Mouse (Mus musculus) kidney, embryonic 14.5 days (tissue): ENCODE measurements around the gene Olfr346. TPM values are rescaled to one million over a fixed set of nuclear protein-coding genes. Genes with fewer than 3 reads are reported as not detected.

ENCODE experiments used
- ATAC-seq: fragments of 200-750 bp; cut with Nextera tagmentation; 2 replicates; pipeline ENCODE4 v1.8.0; 2017; ENCODE audit warnings: moderate number of reproducible peaks, mild to moderate bottlenecking, moderate TSS enrichment, moderate library complexity; ENCODE audit not compliant: low FRiP score, low TSS enrichment
- H3K27ac ChIP-seq: fragments of 300-500 bp; sonication (generic); 2 replicates; pipeline ENCODE4 v1.5.1; 2014; ENCODE audit warnings: low read depth, mild to moderate bottlenecking, low read length, moderate library complexity, mixed read lengths
- H3K27me3 ChIP-seq: fragments of 300-500 bp; sonication (generic); 2 replicates; pipeline ENCODE4 v1.6.1; 2014; ENCODE audit warnings: mild to moderate bottlenecking, low read length; ENCODE audit not compliant: control insufficient read depth, insufficient read depth
- H3K36me3 ChIP-seq: fragments of 300-500 bp; sonication (generic); 2 replicates; pipeline ENCODE4 v1.6.1; 2014; ENCODE audit warnings: low read length, mixed read lengths; ENCODE audit not compliant: control insufficient read depth, insufficient read depth
- H3K4me1 ChIP-seq: fragments of 300-500 bp; sonication (generic); 2 replicates; pipeline ENCODE4 v1.6.1; 2014; ENCODE audit warnings: low read length, mixed read lengths; ENCODE audit not compliant: control insufficient read depth, insufficient read depth
- H3K4me2 ChIP-seq: fragments of 300-500 bp; sonication (generic); replicated peaks from 2 replicates; pipeline ENCODE4 v1.6.1; 2014; ENCODE audit warnings: low read depth, mild to moderate bottlenecking, low read length
- H3K4me3 ChIP-seq: fragments of 300-500 bp; sonication (generic); 2 replicates; pipeline ENCODE4 v1.5.1; 2014; ENCODE audit warnings: mild to moderate bottlenecking, low read length
- H3K9ac ChIP-seq: fragments of 300-500 bp; sonication (generic); 2 replicates; pipeline ENCODE4 v1.6.1; 2014; ENCODE audit warnings: low read depth, mild to moderate bottlenecking, low read length, moderate library complexity
- H3K9me3 ChIP-seq: fragments of 300-500 bp; sonication (generic); 2 replicates; pipeline ENCODE4 v1.6.1; 2016; ENCODE audit warnings: low read length; ENCODE audit not compliant: control insufficient read depth
- WGBS: fragments of 180-500 bp; shearing (Covaris S2); extraction: QIAGEN DNeasy Blood & Tissue Kit; methylation state at CpG from one replicate; pipeline ENCODE4 v1.1.7; 2014; 5-methylcytosine and 5-hydroxymethylcytosine counted together
- polyA plus RNA-seq: library from polyadenylated mRNA; unstranded; fragments of >200 nt; fragmentation: Nextera tagmentation; extraction: Ambion mirVana; gene quantifications from 2 replicates; pipeline ENCODE4 v1.2.1, GENCODE M21; 2014

The Olfr346 gene
- polyA plus RNA-seq = not detected in 2 replicates

DNA sequence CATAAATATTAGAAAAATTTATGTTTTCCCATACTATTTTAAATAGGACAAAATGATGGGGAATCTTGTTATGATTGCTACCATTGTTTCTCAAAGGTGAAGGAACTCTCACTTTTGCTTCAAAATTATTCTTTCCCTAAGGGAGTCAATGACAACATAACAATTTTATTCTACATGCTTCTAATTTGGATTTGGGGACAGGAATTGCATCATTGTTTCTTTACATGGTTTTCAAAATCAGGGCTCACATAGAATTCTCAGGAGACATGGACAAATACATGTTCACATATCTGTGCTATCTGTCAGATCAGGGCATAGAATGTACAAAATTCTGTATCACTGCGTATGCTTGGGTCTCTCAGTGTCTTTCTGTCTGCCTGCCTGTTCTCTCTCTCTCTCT, at the start of gene Olfr346:
Olfr346 (plus strand) TSS at position 301 of the 400 bp plus-strand sequence.
- H3K36me3 ChIP-seq = no peaks in the 10 kb centered on the region
- no peaks in the 10 kb centered on the region for H3K4me1 ChIP-seq
- no peak within 1 kb of the TSS for H3K4me3 ChIP-seq
- ATAC-seq = no peak
- H3K9me3 ChIP-seq = no peaks in the 10 kb centered on the region
- H3K27ac ChIP-seq = no peak within 1 kb of the TSS
- no peak within 1 kb of the TSS for H3K4me2 ChIP-seq
- WGBS = 96% methylated on average over 1 of the region's 1 CpGs
- no peak within 1 kb of the TSS for H3K9ac ChIP-seq
- no peaks in the 10 kb centered on the region for H3K27me3 ChIP-seq

GRCm38 (mm10) chr2:36639741-36640140, 45.8 kb upstream of the Olfr346 start, which contains the start of gene Olfr345:
TSS of gene Olfr345 (plus strand) at chr2:36640041.
- Histone ChIP-seq H3K4me1 (no peaks in the 10 kb centered on the region), H3K9ac (no peak within 1 kb of the TSS), H3K27me3 (no peaks in the 10 kb centered on the region), H3K36me3 (no peaks in the 10 kb centered on the region), H3K9me3 (no peaks in the 10 kb centered on the region), H3K4me3 (no peak within 1 kb of the TSS), H3K4me2 (no peak within 1 kb of the TSS), H3K27ac (no peak within 1 kb of the TSS)
- ATAC-seq = no peak
- 73% methylated on average over 1 of the region's 1 CpGs for WGBS

DNA sequence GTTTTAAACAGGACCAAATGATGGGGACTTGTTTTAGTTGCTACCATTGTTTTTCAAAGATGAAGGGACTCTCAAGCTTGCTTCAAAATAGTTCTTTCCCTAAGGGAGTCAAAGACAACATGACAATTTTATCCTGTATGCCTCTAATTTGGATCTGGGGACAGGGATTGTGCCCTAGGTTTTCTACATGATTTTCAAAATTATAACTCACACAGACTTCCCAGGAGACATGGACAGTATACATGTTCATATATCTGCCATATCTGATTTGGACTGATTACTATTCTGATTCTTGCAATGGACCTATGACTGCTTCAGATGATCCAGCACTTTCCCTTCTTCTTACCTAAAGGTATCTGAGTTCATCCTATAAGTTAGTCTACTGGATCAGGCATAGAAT, 46.0 kb downstream of the Olfr346 start, which contains the start of gene Olfr347:
Olfr347 (plus strand) TSS at position 301 of the 400 bp plus-strand sequence.
- no peaks in the 10 kb centered on the region for H3K4me1 ChIP-seq
- no peak within 1 kb of the TSS for H3K4me2 ChIP-seq
- no peak within 1 kb of the TSS for H3K4me3 ChIP-seq
- no peak for ATAC-seq
- 0 out of 2 replicates have a peak, but pooled peaks cover 3% of the 10 kb centered on the region for H3K9me3 ChIP-seq
- H3K9ac ChIP-seq = no peak within 1 kb of the TSS
- no peak within 1 kb of the TSS for H3K27ac ChIP-seq
- no peaks in the 10 kb centered on the region for H3K36me3 ChIP-seq
- H3K27me3 ChIP-seq = no peaks in the 10 kb centered on the region

DNA sequence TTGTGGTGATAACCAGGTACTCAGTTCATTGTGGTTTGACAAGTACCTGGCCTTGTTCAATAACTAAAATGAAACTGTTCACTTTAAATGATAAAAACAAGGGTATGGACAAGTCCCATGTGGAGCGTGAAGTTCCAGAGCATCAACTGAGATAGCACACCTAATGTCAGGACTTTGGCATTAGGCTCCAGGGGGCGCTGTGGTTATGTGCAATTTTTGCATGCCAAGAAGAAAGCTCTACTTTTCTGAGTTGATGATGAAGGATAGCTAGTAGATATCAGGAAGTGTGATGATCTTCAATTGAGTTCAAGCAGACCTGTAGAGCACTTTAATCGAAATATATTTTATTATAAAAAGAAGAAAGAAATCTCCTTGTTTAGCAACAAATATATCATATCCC, 50.6 kb downstream of the Olfr346 start:
- H3K36me3 ChIP-seq = no peaks in the 10 kb centered on the region
- no peaks in the 10 kb centered on the region for H3K9me3 ChIP-seq
- H3K27ac ChIP-seq = no peak overlapping the region
- no peak overlapping the region for H3K9ac ChIP-seq
- no peak overlapping the region for H3K4me2 ChIP-seq
- no peaks in the 10 kb centered on the region for H3K27me3 ChIP-seq
- no peak overlapping the region for H3K4me3 ChIP-seq
- 65% methylated on average over 3 of the region's 3 CpGs for whole genome bisulfite sequencing
- H3K4me1 ChIP-seq = no peaks in the 10 kb centered on the region
- no peak for ATAC-seq

Other genes starting within 250 kb of the Olfr346 start
- gene Olfr340, start 233.2 kb upstream of the Olfr346 start, polyA plus RNA-seq = not detected in 2 replicates
- gene Olfr341, start 203.3 kb upstream of the Olfr346 start, polyA plus RNA-seq = not detected in 2 replicates
- gene Olfr342, start 160.8 kb upstream of the Olfr346 start, polyA plus RNA-seq = not detected in 2 replicates
- gene Olfr344, start 119.1 kb upstream of the Olfr346 start, polyA plus RNA-seq = not detected in 2 replicates
- not detected in 2 replicates for gene Olfr345, start 45.7 kb upstream of the Olfr346 start, polyA plus RNA-seq
- not detected in 2 replicates for gene Olfr347, start 46.1 kb downstream of the Olfr346 start, polyA plus RNA-seq
- not detected in 2 replicates for gene Olfr348, start 98.5 kb downstream of the Olfr346 start, polyA plus RNA-seq
- not detected in 2 replicates for gene Olfr50, start 104.8 kb downstream of the Olfr346 start, polyA plus RNA-seq
- not detected in 2 replicates for gene Olfr3, start 131.2 kb downstream of the Olfr346 start, polyA plus RNA-seq
- gene Olfr350, start 160.5 kb downstream of the Olfr346 start, polyA plus RNA-seq = not detected in 2 replicates
- not detected in 2 replicates for gene Olfr351, start 176.9 kb downstream of the Olfr346 start, polyA plus RNA-seq
- not detected in 2 replicates for gene Olfr352, start 182.7 kb downstream of the Olfr346 start, polyA plus RNA-seq
- not detected in 2 replicates for gene Olfr353, start 207.1 kb downstream of the Olfr346 start, polyA plus RNA-seq
- gene Olfr354, start 219.9 kb downstream of the Olfr346 start, polyA plus RNA-seq = not detected in 2 replicates
- gene Olfr355, start 243.1 kb downstream of the Olfr346 start, polyA plus RNA-seq = not detected in 2 replicates